Mouse (Mus musculus): ENCODE measurements around the gene Eci3. TPM values are rescaled to one million over a fixed set of nuclear protein-coding genes. Genes with fewer than 3 reads are reported as not detected.
"Not testable (repeated sequence)": the region's sequence is repeated elsewhere in the genome, so short reads cannot be mapped to it uniquely, and the experiment has no call there.

Eci3 gene
- polyA plus RNA-seq (2015; fragmentation: Nextera tagmentation; extraction: Ambion mirVana) = 0.37 and 0.68 TPM in 2 replicates

DNA sequence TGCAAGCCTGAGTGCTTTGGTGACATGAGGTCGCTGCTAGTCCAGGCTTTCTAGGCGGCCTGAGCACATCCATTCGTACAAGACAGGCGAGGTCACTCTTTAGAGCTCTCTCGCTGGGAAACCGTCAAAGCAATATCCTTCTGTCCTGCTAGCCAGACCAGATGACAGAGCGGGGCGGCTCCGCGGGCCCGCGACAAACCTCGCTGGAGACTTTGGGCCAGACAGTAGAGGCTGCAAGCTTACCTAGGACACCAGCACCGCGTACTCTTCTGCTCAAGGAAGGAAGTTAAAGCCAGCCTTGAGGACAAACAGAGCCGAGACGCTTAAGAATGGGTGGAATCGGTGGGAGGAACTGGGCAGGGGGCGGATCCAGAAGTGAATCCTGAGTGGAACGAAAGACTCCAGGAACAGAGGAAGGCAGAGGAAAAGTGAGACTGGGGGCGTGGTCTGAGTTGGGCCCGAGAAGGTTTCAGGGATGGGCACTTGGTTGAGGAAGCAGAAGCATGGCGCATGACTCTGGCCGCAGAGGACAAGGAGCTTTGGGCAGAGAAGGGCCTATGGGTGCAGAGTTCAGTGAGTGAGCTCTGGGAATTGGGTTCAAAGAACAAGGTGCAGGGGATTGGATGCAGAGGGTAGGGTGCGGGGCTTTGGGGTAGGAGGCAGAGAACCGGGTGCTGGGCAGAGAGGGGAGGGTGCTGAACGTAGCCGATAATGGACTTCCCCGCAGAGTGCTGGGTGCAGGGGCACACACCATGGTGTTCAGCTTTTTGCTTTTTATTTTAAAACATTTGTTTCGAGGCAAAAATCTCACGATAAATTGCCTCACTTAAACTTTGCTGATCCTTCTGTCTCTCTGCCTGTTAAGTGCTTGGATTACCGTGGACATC lies at the start of gene Eci3:
Eci3 (minus strand) TSS at position 300 of the 887 bp plus-strand sequence.
- peak within 1 kb of the TSS; percentile 40 for H3K4me3 ChIP-seq (replicated peaks)
- H3K4me2 ChIP-seq = peak within 1 kb of the TSS; percentile 68
- no peaks in the 10 kb centered on the region for H3K9me3 ChIP-seq (replicated peaks)
- ATAC-seq (ENCODE audit: low FRiP score) = peak; percentile 68
- peaks cover 3% of the 10 kb centered on the region; the same call in 1 of the 2 replicates for H3K27me3 ChIP-seq (replicated peaks)
- no peaks in the 10 kb centered on the region for H3K36me3 ChIP-seq
- peaks cover 17% of the 10 kb centered on the region for H3K4me1 ChIP-seq
- no peak within 1 kb of the TSS for H3K27ac ChIP-seq (replicated peaks)
- peak within 1 kb of the TSS; percentile 39 for H3K9ac ChIP-seq (replicated peaks)
- WGBS = 2% methylated on average over 32 of the region's 32 CpGs

DNA sequence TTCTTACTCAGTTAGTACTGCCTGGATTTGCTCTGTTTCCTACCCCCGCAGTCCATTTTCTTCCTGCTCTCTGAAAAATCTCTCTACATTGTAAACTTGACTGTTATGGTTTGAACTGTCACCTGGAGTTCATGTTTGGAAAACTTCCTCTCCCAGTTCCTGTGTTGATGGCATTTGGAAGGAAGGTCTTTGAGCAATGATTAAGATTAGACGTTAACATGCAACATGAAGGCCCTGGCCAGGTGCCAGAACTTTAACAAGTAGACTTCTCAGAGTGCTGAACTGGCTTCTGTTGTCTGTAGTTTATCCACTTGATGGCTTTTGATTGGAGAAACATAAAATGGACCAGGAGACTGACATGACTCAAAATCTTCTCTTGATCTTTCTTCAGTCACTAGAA lies 32.3 kb upstream of the Eci3 start:
- H3K4me1 ChIP-seq = peaks cover 31% of the 10 kb centered on the region
- ATAC-seq (ENCODE audit: low FRiP score) = no peak
- H3K4me3 ChIP-seq (replicated peaks) = no peak overlapping the region
- 83% methylated on average over 2 of the region's 2 CpGs for WGBS
- H3K27me3 ChIP-seq (replicated peaks) = no peaks in the 10 kb centered on the region
- 0 out of 2 replicates have a peak, but pooled peaks cover 4% of the 10 kb centered on the region for H3K9me3 ChIP-seq (replicated peaks)
- H3K4me2 ChIP-seq = no peak overlapping the region
- H3K9ac ChIP-seq (replicated peaks) = no peak overlapping the region
- no peaks in the 10 kb centered on the region for H3K36me3 ChIP-seq
- no peak overlapping the region for H3K27ac ChIP-seq (replicated peaks)

DNA sequence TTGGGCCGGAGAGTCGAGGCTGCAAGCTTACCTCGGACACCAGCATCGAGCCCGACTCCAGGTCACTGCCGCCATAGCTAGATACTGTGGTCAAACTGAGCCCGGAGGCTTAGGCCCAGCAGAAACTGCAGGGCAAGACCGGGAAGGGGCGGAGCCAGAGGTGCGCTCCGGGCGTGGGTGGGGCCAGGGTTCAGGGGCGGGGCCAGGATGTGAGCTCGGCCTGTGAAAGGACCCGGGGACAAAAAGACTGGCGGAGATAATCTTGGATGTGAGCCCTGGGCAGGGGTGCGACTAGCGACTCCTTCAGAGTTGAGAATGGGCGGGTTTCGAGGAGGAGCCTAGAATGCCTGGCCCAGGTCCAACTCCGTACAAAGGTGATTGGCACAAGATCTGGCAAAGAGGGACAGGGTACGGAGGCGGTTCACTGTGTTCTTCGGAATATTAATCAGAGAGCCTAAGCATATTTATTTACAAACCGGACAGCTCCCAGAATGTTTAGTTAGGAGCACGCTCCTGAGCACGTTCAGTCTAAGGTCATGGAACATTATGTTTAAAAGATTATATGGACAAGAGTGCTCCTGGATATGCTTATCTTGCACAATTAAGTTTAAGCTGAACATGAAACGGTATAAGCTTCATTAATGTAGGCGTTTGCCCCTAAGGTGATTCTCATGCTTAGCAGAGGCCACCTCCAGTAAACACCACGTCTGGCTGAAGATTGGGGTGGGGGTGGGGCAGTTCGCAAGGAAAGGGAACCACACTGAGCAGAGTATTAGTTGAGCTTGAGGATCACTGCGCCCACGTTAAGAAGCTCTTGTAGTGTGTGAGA lies 30.6 kb upstream of the Eci3 start:
- no peaks in the 10 kb centered on the region for H3K27me3 ChIP-seq (replicated peaks)
- 0 out of 2 replicates have a peak, but pooled peaks cover 4% of the 10 kb centered on the region for H3K9me3 ChIP-seq (replicated peaks)
- peaks cover 7% of the 10 kb centered on the region for H3K36me3 ChIP-seq
- peak; percentile 98 for ATAC-seq (ENCODE audit: low FRiP score)
- H3K27ac ChIP-seq (replicated peaks) = peak overlapping the region; percentile 80
- H3K4me3 ChIP-seq (replicated peaks) = peak overlapping the region; percentile 59
- H3K4me1 ChIP-seq = peaks cover 31% of the 10 kb centered on the region
- 1% methylated on average over 33 of the region's 33 CpGs for WGBS
- peak overlapping the region; percentile 75 for H3K4me2 ChIP-seq
- peak overlapping the region; percentile 64 for H3K9ac ChIP-seq (replicated peaks)

DNA sequence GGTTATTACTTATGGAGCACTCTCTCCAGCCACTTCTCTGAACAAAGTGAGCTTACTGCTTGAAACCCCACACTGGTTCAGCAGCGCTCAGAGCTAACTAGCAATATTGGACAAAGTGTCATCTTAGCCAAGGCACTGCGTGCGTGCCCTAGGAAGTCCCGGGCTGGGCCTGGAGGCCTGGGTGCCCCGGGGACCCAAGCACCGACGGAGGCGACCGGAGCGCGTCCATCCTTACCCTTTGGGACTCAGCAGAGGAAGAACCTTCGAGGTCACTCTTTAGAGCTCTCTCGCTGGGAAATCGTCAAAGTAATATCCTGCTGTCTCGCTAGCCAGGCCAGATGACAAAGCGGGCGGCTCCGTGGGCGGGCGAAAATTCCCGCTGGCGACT lies 30.0 kb upstream of the Eci3 start:
- peaks cover 31% of the 10 kb centered on the region for H3K4me1 ChIP-seq

DNA sequence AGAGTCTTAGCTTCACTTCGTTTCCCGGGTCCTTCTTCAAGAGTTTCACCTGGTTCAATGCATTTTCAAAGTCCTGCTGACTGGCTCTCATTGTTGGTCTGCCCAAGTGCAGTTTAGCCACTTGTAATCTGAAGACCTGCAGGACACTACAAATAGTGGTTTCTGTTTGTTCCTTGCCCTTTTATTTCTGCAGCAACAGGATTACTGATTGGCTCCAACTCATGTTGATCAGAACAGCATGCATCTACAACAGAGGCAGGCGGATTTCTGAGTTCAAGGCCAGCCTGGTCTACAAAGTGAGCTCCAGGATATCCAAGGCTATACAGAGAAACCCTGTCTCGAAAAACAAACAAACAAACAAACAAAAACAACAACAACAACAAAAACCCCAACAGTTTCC lies 29.5 kb upstream of the Eci3 start:
- peak overlapping the region; percentile 75 for H3K4me2 ChIP-seq
- H3K27ac ChIP-seq (replicated peaks) = peak overlapping the region; percentile 80; the same call in 1 of the 2 replicates
- peak overlapping the region; percentile 59 for H3K4me3 ChIP-seq (replicated peaks)
- 80% methylated on average over 4 of the region's 4 CpGs for WGBS
- no peak for ATAC-seq (ENCODE audit: low FRiP score)
- H3K9ac ChIP-seq (replicated peaks) = peak overlapping the region; percentile 64; the same call in 1 of the 2 replicates
- no peaks in the 10 kb centered on the region for H3K27me3 ChIP-seq (replicated peaks)
- H3K4me1 ChIP-seq = peaks cover 31% of the 10 kb centered on the region
- peaks cover 15% of the 10 kb centered on the region for H3K36me3 ChIP-seq
- no peaks in the 10 kb centered on the region for H3K9me3 ChIP-seq (replicated peaks)

More for the DNA sequence above, 30.0 kb upstream of the Eci3 start:
- H3K36me3 ChIP-seq = peaks cover 10% of the 10 kb centered on the region
- H3K27me3 ChIP-seq (replicated peaks) = no peaks in the 10 kb centered on the region
- peak; percentile 76 for ATAC-seq (ENCODE audit: low FRiP score)
- peak overlapping the region; percentile 75 for H3K4me2 ChIP-seq
- under 1% methylated on average over 22 of the region's 22 CpGs for WGBS
- 0 out of 2 replicates have a peak, but pooled peaks cover 2% of the 10 kb centered on the region for H3K9me3 ChIP-seq (replicated peaks)
- peak overlapping the region; percentile 80 for H3K27ac ChIP-seq (replicated peaks)
- peak overlapping the region; percentile 64 for H3K9ac ChIP-seq (replicated peaks)
- peak overlapping the region; percentile 59 for H3K4me3 ChIP-seq (replicated peaks)

DNA sequence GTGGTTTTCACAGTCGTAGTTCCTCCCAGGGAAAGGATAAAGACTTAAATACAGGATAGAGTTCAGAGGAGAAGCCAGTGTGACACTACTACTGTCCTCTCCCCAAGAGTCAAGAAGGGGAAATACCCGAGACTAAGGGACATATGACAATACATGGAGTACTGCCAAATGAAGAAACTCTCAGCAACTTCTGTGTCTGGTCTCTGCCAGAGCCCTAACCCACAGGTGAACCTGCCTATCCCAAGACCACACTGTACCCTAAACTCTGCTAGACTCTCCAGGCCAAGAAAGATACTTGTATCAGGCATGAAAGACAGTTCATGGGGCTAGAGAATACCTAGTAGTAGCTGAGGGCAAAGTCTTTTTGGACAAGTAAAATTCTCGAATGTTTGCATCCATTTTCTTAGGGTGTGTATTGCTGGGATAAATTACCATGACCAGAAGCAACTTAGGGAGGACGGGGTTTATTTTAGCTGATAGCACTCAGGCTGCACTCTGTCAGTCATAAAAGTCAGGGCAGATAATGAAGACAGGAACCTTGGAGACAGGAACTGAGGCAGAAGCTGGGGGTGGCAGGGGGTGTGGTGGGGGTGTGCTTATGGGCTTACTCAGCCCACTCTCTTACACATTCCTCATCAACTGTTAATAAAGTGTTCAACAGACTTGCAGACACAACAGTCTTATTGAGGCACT lies 28.1 kb upstream of the Eci3 start:
- Histone ChIP-seq H3K4me2 (peak overlapping the region; percentile 22; the same call in 1 of the 2 replicates), H3K4me3 (replicated peaks) (no peak overlapping the region), H3K9ac (replicated peaks) (no peak overlapping the region), H3K27ac (replicated peaks) (no peak overlapping the region), H3K36me3 (peaks cover 29% of the 10 kb centered on the region), H3K27me3 (replicated peaks) (no peaks in the 10 kb centered on the region), H3K9me3 (replicated peaks) (no peaks in the 10 kb centered on the region), H3K4me1 (peaks cover 31% of the 10 kb centered on the region)
- 68% methylated on average over 4 of the region's 4 CpGs for WGBS
- no peak for ATAC-seq (ENCODE audit: low FRiP score)

DNA sequence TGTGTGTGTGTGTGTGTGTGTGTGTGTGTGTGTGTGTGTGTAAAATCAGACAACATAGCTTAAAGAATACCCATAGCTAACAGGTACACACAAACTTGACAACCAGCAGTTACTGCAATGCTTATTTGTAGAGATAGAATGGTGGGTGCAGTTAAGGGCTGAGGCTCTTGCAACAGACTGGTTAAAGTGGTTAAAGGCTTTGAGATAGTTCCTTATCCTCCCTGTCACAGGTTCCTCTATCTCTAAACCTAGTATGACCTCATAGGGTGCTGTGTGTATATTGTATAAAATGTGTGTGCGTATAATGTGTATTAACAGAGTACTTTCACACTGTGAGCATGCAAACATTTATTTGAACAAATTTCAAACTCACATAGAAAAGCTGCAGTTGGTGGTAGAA lies 19.9 kb upstream of the Eci3 start:
- not testable (repeated sequence) for H3K9ac ChIP-seq (replicated peaks); H3K27ac ChIP-seq (replicated peaks); H3K4me3 ChIP-seq (replicated peaks); H3K4me1 ChIP-seq; H3K27me3 ChIP-seq (replicated peaks); H3K4me2 ChIP-seq; ATAC-seq (ENCODE audit: low FRiP score); H3K9me3 ChIP-seq (replicated peaks)
- WGBS = 97% methylated on average over 1 of the region's 1 CpGs
- peaks cover 75% of the 10 kb centered on the region for H3K36me3 ChIP-seq

DNA sequence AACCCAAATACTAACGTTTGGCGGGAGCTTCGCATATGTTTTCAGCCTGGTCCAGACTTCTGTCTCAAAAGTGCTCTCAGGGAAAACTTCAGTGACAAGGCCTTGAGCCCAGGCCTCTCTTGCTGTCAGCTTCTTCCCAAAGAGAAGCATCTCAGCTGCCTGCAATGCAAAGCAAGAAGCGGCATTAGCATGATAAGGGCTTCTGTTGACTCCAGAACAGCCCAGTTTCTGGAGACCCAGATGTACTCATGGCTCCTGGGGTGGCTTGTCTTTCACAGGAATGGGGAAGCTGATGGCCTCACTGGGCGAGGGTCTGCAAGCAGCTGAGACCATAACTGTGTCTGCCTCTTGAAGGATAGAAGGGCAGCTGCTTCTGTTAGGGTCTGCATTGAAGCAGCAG lies 15.0 kb upstream of the Eci3 start:
- not testable (repeated sequence) for ATAC-seq (ENCODE audit: low FRiP score)
- peaks cover 53% of the 10 kb centered on the region for H3K36me3 ChIP-seq

DNA sequence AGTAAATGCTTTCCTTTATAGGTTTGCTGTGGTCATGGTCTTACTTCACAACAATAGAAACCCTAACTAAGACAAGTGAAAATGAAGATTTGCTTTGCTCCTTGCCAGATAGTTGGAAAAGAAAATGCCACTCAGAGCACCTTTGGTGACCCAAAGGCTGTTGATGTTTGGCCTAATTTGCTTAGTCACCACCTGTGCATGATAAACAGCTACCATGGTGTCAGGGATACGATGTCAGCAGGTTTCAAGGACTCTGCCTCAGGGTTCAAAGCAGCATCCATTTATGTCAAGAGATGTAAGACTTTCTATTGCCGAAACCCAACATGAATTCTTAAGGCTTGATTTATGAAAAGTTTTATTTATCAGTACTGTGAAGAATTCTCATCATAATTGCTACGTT lies 13.8 kb upstream of the Eci3 start:
- H3K4me2 ChIP-seq = no peak overlapping the region
- no peak overlapping the region for H3K9ac ChIP-seq (replicated peaks)
- 97% methylated on average over 3 of the region's 3 CpGs for WGBS
- no peak for ATAC-seq (ENCODE audit: low FRiP score)
- H3K36me3 ChIP-seq = peaks cover 49% of the 10 kb centered on the region
- no peaks in the 10 kb centered on the region for H3K27me3 ChIP-seq (replicated peaks)
- H3K4me3 ChIP-seq (replicated peaks) = no peak overlapping the region
- H3K27ac ChIP-seq (replicated peaks) = no peak overlapping the region
- no peaks in the 10 kb centered on the region for H3K9me3 ChIP-seq (replicated peaks)
- no peaks in the 10 kb centered on the region for H3K4me1 ChIP-seq

More for the DNA sequence above, 15.0 kb upstream of the Eci3 start:
- not testable (repeated sequence) for H3K4me1 ChIP-seq; H3K27me3 ChIP-seq (replicated peaks); H3K9me3 ChIP-seq (replicated peaks); H3K4me2 ChIP-seq; H3K4me3 ChIP-seq (replicated peaks); H3K27ac ChIP-seq (replicated peaks); H3K9ac ChIP-seq (replicated peaks)
- 76% methylated on average over 5 of the region's 5 CpGs for WGBS

DNA sequence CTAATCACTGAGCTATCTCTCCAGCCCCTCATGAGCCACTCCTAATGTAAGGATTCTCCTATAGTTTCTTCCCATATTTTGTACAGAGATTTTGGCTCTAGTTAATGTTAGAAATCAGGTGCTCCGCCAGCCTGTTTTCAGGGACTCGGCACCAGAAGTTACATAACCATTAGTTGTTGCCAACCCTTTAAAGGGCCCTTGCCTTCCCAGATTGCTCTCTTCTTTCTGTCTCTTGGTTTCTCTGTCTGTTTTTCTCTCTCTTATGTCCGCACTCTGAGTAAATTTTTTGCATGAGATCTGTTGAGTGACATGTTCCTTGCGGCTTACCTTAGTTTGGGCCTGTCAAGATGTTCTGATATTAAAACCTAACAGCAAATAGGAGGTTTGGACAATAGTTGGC lies 12.5 kb upstream of the Eci3 start:
- Histone ChIP-seq H3K4me2 (no peak overlapping the region), H3K27ac (replicated peaks) (no peak overlapping the region), H3K4me1 (no peaks in the 10 kb centered on the region), H3K27me3 (replicated peaks) (no peaks in the 10 kb centered on the region), H3K4me3 (replicated peaks) (no peak overlapping the region), H3K9ac (replicated peaks) (no peak overlapping the region), H3K9me3 (replicated peaks) (no peaks in the 10 kb centered on the region), H3K36me3 (peaks cover 42% of the 10 kb centered on the region)
- no peak for ATAC-seq (ENCODE audit: low FRiP score)
- WGBS = 95% methylated on average over 4 of the region's 4 CpGs

DNA sequence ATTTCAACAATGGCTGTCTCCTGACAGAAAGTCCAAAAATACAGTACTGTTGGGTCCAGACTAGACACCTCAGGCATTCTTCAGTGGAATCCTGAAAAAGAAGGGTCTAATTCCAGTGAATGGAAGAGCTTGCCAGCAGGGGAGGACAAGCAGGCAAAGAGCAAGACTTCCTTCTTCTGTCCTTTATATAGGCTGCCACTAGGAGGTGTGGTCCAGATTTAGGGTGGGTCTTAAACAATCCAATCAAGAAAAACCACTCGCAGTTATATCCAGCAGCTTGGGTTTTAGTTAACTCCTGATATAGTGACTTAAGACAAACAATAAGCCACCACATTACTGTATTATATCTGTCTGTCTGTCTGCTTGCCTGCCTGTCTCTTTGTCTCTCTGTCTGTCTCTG lies 10.2 kb upstream of the Eci3 start:
- no peaks in the 10 kb centered on the region for H3K9me3 ChIP-seq (replicated peaks)
- no peaks in the 10 kb centered on the region for H3K27me3 ChIP-seq (replicated peaks)
- 48% methylated on average over 1 of the region's 1 CpGs for WGBS
- no peaks in the 10 kb centered on the region for H3K4me1 ChIP-seq
- H3K4me2 ChIP-seq = no peak overlapping the region
- H3K27ac ChIP-seq (replicated peaks) = no peak overlapping the region
- H3K9ac ChIP-seq (replicated peaks) = no peak overlapping the region
- ATAC-seq (ENCODE audit: low FRiP score) = no peak
- H3K4me3 ChIP-seq (replicated peaks) = no peak overlapping the region
- peaks cover 20% of the 10 kb centered on the region for H3K36me3 ChIP-seq
